Mouse (Mus musculus): ENCODE results near the gene Tia1.

Gene Tia1

GRCm38 (mm10) chr6:86385362-86386104 lies 18.5 kb upstream of the Tia1 start:
- no peak for DNase-seq

- DNase-seq, result no peak
Measured at GRCm38 (mm10) chr6:86387313-86387712, 16.7 kb upstream of the Tia1 start.

GRCm38 (mm10) chr6:86388461-86388860 lies 15.6 kb upstream of the Tia1 start:
- DNase-seq, result no peak

- no peak for DNase-seq
Measured at GRCm38 (mm10) chr6:86391326-86391725, 12.7 kb upstream of the Tia1 start.

GRCm38 (mm10) chr6:86393187-86393586 lies 10.8 kb upstream of the Tia1 start:
- DNase-seq, result no peak

- DNase-seq, result no peak
Measured at GRCm38 (mm10) chr6:86394078-86394720, 9.8 kb upstream of the Tia1 start.

- DNase-seq, result no peak
Measured at GRCm38 (mm10) chr6:86395021-86395420, 9.0 kb upstream of the Tia1 start.

- no peak for DNase-seq
Measured at GRCm38 (mm10) chr6:86395969-86396368, 8.1 kb upstream of the Tia1 start.

GRCm38 (mm10) chr6:86396581-86397256 lies 7.3 kb upstream of the Tia1 start, which contains the start of gene Pcyox1:
Gene Pcyox1 (minus strand): TSS chr6:86397154.
- peak; percentile 79 for DNase-seq

- DNase-seq, result no peak
Measured at GRCm38 (mm10) chr6:86397257-86397980, 6.6 kb upstream of the Tia1 start.

- DNase-seq, result no peak
Measured at GRCm38 (mm10) chr6:86398986-86399385, 5.0 kb upstream of the Tia1 start.

- DNase-seq, result no peak
Measured at GRCm38 (mm10) chr6:86399995-86400394, 4.0 kb upstream of the Tia1 start.

- DNase-seq, result peak; percentile 62 to 72
Measured at GRCm38 (mm10) chr6:86400972-86401371, 3.0 kb upstream of the Tia1 start.

- DNase-seq, result no peak
Measured at GRCm38 (mm10) chr6:86402681-86403607, 1.1 kb upstream of the Tia1 start.

GRCm38 (mm10) chr6:86403728-86404099 lies 305 bp upstream of the Tia1 start:
- no peak for DNase-seq

- no peak for DNase-seq
Measured at GRCm38 (mm10) chr6:86404996-86405395, 977 bp downstream of the Tia1 start.

GRCm38 (mm10) chr6:86406306-86406705 lies 2.3 kb downstream of the Tia1 start:
- no peak for DNase-seq

GRCm38 (mm10) chr6:86418711-86419110 lies 14.7 kb downstream of the Tia1 start:
- DNase-seq, result no peak

- no peak for DNase-seq
Measured at GRCm38 (mm10) chr6:86419239-86419638, 15.2 kb downstream of the Tia1 start.

- DNase-seq, result no peak
Measured at GRCm38 (mm10) chr6:86420491-86420890, 16.5 kb downstream of the Tia1 start.

- DNase-seq, result no peak
Measured at GRCm38 (mm10) chr6:86426358-86426757, 22.3 kb downstream of the Tia1 start, which contains the start of gene Gm44790. Gene Gm44790 (plus strand): TSS chr6:86426658.

- DNase-seq, result no peak
Measured at GRCm38 (mm10) chr6:86431531-86431930, 27.5 kb downstream of the Tia1 start.

Data from thymus, adult 18-20 months (tissue).